Mouse (Mus musculus) G1E (cell line): ENCODE data around the gene Pgrmc2.

Experiments used
- CTCF ChIP-seq: IDR thresholded peaks from 2 replicates; pipeline ENCODE4 v1.5.1; 2012; ENCODE audit warnings: low read depth, low read length, inconsistent platforms, mixed read lengths
- GATA1 ChIP-seq: IDR thresholded peaks from 2 replicates; pipeline ENCODE4 v1.6.1; 2012; ENCODE audit warnings: borderline replicate concordance, low read length, inconsistent platforms, mixed read lengths
- GATA2 ChIP-seq: IDR thresholded peaks from 2 replicates; pipeline ENCODE4 v1.6.1; 2012; ENCODE audit warnings: low read depth, low read length, inconsistent platforms, borderline replicate concordance
- TAL1 ChIP-seq: conservative IDR thresholded peaks from 2 replicates; pipeline ENCODE4 v1.6.1; 2012; ENCODE audit warnings: low read depth, low read length, inconsistent platforms, mixed read lengths

DNA sequence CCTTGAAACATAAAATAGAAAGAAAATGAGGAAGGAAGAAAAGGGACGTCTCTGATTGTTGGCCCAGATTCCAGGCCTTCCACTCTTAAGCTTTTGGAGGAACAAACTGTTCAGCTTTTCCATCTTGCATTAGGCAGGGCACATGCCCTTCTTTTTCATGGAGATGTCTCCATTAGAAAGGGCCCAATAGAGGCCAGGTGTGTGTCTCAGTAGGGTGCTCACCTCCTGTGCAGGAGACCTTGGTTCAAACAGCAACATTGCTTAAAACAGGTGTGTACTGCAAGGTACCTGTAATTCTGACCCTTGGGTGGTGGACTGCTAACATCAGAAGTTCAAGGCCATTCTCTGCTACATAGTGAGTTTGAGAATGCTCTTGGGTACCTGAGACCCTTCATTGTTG lies 16.8 kb upstream of the Pgrmc2 start:
- TF ChIP-seq CTCF (no peak), GATA1 (no peak), GATA2 (no peak), TAL1 (no peak)
